Mouse (Mus musculus): Measurements from ENCODE around the gene Dock2. TPM values are rescaled to one million over a fixed set of nuclear protein-coding genes. Genes with fewer than 3 reads are reported as not detected.

The Dock2 gene
- total and polyA plus RNA-seq, 3 experiments = 60.9 to 101 (median 77.9) TPM

DNA sequence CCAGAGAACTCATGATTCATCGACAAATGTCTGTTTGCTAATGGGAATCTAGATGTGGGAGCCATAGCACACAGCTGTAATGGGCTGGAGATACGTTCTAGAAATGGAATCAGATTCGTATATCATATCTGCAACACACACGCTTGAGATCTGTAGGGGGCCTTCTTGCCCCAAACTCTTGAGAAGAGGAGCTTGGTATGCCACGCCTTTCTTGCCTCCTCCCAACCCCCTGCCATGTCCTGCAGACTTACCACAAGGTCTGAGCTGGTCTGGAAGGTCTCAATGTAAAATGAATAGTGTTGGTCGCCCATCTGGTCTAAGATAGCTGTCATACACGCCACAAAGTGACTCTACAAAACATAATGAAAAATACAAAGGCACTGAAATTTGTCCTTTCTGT lies 471.5 kb downstream of the Dock2 start:
- H3K4me3 ChIP-seq (ENCODE audit: control insufficient read depth in 1 of 2, insufficient read depth in 1 of 2, low read depth in 2 of 2, low read length in 2 of 2) = no peak overlapping the region
- H3K27ac ChIP-seq (ENCODE audit: control insufficient read depth, low read depth, low read length) = no peak overlapping the region
- TF ChIP-seq POLR2A (IDR thresholded peaks at IDR 0.05; ENCODE audit: control insufficient read depth in 1 of 2, insufficient read depth in 1 of 2, low read depth in 1 of 2, low read length in 2 of 2, poor library complexity in 1 of 2) = no peak
- 0 out of 4 replicates have a peak, but pooled peaks of 1 of the 2 experiments have one; percentile 19 for TF ChIP-seq EP300 (IDR thresholded peaks at IDR 0.05; ENCODE audit: low read depth in 1 of 2, low read length in 2 of 2)
- no peak for TF ChIP-seq GABPA (IDR thresholded peaks at IDR 0.05; ENCODE audit: low read depth, low read length)
- H3K36me3 ChIP-seq (ENCODE audit: control insufficient read depth in 1 of 2, insufficient read depth in 2 of 2, low read length in 2 of 2) = peaks cover 9 to 11% of the 10 kb centered on the region in 2 experiments
- H3K4me1 ChIP-seq (ENCODE audit: control insufficient read depth in 1 of 2, insufficient read depth in 2 of 2, low read length in 2 of 2) = peaks cover 4 to 7% of the 10 kb centered on the region in 2 experiments; a peak in 3 of 4 replicates
- H3K9ac ChIP-seq (ENCODE audit: control insufficient read depth, low read depth, low read length, poor library complexity, severe bottlenecking) = no peak overlapping the region
- H3K27me3 ChIP-seq (ENCODE audit: control insufficient read depth in 1 of 2, insufficient read depth in 2 of 2, low read length in 2 of 2) = no peaks in the 10 kb centered on the region
- no peaks in the 10 kb centered on the region for H3K9me3 ChIP-seq (replicated peaks; ENCODE audit: insufficient read depth, low read length)
- H3K79me2 ChIP-seq (ENCODE audit: control insufficient read depth, insufficient read depth, low read length, poor library complexity) = no peaks in the 10 kb centered on the region
- DNase-seq (ENCODE audit: low read depth, low spot score) = peak; percentile 27

DNA sequence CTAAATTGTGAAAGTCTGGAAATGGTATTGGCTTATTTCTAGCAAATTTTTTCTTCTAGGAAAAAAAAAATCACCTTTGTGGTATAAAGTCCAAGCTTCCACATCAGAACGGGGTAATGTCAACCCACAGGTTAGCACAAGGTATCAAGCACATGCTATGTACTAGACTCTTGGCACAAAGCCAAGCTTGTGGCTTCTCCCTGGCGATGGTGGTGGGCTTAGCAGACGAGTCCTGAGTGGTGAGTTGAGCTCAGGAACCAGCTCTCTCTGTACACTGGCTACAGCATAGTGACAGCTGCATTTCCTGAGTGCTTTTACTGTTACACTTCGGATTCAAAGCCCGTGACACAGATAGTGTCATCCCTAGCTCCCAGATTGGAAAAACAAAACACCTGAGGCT lies 472.0 kb downstream of the Dock2 start:
- H3K27ac ChIP-seq (ENCODE audit: control insufficient read depth, low read depth, low read length) = no peak overlapping the region
- no peaks in the 10 kb centered on the region for H3K9me3 ChIP-seq (replicated peaks; ENCODE audit: insufficient read depth, low read length)
- peak; percentile 59 for DNase-seq (ENCODE audit: low read depth, low spot score)
- H3K79me2 ChIP-seq (ENCODE audit: control insufficient read depth, insufficient read depth, low read length, poor library complexity) = no peaks in the 10 kb centered on the region
- no peak overlapping the region for H3K4me3 ChIP-seq (ENCODE audit: control insufficient read depth in 1 of 2, insufficient read depth in 1 of 2, low read depth in 2 of 2, low read length in 2 of 2)
- TF ChIP-seq MAX (IDR thresholded peaks at IDR 0.05; ENCODE audit: low read length) = 0 out of 2 replicates have a peak, but pooled peaks have one; percentile 47
- TF ChIP-seq MYB (IDR thresholded peaks at IDR 0.05; ENCODE audit: low read depth, low read length) = no peak
- 0 out of 2 replicates have a peak, but pooled peaks have one; percentile 28 for TF ChIP-seq ZMIZ1 (IDR thresholded peaks at IDR 0.05; ENCODE audit: low read depth, low read length)
- no peaks in the 10 kb centered on the region for H3K27me3 ChIP-seq (ENCODE audit: control insufficient read depth in 1 of 2, insufficient read depth in 2 of 2, low read length in 2 of 2)
- H3K36me3 ChIP-seq (ENCODE audit: control insufficient read depth in 1 of 2, insufficient read depth in 2 of 2, low read length in 2 of 2) = peaks cover 9 to 13% of the 10 kb centered on the region in 2 experiments
- peaks cover 4 to 7% of the 10 kb centered on the region in 2 experiments; a peak in 3 of 4 replicates for H3K4me1 ChIP-seq (ENCODE audit: control insufficient read depth in 1 of 2, insufficient read depth in 2 of 2, low read length in 2 of 2)
- no peak overlapping the region for H3K9ac ChIP-seq (ENCODE audit: control insufficient read depth, low read depth, low read length, poor library complexity, severe bottlenecking)

DNA sequence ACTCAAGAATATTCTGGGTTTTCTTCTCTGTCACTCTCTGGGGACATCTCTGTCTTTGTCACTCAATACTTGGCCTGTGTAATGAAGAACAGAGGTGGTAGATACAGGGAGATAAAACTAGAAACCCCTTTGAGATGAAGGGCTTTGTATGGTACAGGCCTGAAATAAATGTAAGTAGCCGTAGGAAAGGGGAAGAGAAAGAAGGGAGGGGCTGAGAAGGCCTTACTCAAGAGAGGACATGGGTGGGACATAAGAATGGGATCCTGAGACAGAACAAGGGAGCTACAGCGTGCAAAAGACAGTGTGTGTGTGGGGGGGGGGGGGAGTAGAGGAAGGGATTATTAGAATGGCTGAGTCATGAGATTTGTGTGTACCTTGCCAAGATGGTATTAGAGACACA lies 474.3 kb downstream of the Dock2 start:
- H3K27me3 ChIP-seq (ENCODE audit: control insufficient read depth in 1 of 2, insufficient read depth in 2 of 2, low read length in 2 of 2) = no peaks in the 10 kb centered on the region
- H3K4me1 ChIP-seq (ENCODE audit: control insufficient read depth in 1 of 2, insufficient read depth in 2 of 2, low read length in 2 of 2) = peaks cover 4 to 7% of the 10 kb centered on the region in 2 experiments; a peak in 3 of 4 replicates
- no peaks in the 10 kb centered on the region for H3K9me3 ChIP-seq (replicated peaks; ENCODE audit: insufficient read depth, low read length)
- no peaks in the 10 kb centered on the region for H3K79me2 ChIP-seq (ENCODE audit: control insufficient read depth, insufficient read depth, low read length, poor library complexity)
- TF ChIP-seq MYC (IDR thresholded peaks at IDR 0.05; ENCODE audit: low read depth, low read length) (no peak), TBP (IDR thresholded peaks at IDR 0.05; ENCODE audit: low read depth, low read length) (no peak), MAZ (IDR thresholded peaks at IDR 0.05; ENCODE audit: low read depth, low read length) (no peak)
- no peak overlapping the region for H3K4me3 ChIP-seq (ENCODE audit: control insufficient read depth in 1 of 2, insufficient read depth in 1 of 2, low read depth in 2 of 2, low read length in 2 of 2)
- H3K36me3 ChIP-seq (ENCODE audit: control insufficient read depth in 1 of 2, insufficient read depth in 2 of 2, low read length in 2 of 2) = peaks cover 9 to 13% of the 10 kb centered on the region in 2 experiments
- no peak overlapping the region for H3K27ac ChIP-seq (ENCODE audit: control insufficient read depth, low read depth, low read length)
- peak; percentile 29 for DNase-seq (ENCODE audit: low read depth, low spot score)
- no peak overlapping the region for H3K9ac ChIP-seq (ENCODE audit: control insufficient read depth, low read depth, low read length, poor library complexity, severe bottlenecking)

DNA sequence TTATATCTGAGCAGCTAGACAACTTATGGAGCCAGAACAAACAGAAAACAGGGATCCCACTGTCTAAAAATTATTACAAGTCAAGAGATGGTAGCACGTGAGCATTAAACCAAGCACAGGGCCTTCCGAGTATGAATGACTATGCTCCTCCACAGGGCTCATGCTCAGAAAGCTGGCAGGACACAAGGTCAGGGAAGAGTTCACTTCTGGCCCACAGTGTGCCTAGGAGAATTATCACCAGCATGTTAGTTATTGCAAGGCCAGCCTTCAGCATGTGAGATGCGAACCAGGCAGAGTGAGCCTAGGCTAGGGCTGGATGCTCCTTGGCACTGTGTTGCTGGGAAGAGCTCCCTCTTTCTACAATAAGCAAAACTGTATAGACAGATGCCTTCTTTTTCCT lies 475.0 kb downstream of the Dock2 start:
- no peaks in the 10 kb centered on the region for H3K9me3 ChIP-seq (replicated peaks; ENCODE audit: insufficient read depth, low read length)
- no peak overlapping the region for H3K27ac ChIP-seq (ENCODE audit: control insufficient read depth, low read depth, low read length)
- no peaks in the 10 kb centered on the region for H3K27me3 ChIP-seq (ENCODE audit: control insufficient read depth in 1 of 2, insufficient read depth in 2 of 2, low read length in 2 of 2)
- H3K9ac ChIP-seq (ENCODE audit: control insufficient read depth, low read depth, low read length, poor library complexity, severe bottlenecking) = no peak overlapping the region
- H3K4me3 ChIP-seq (ENCODE audit: control insufficient read depth in 1 of 2, insufficient read depth in 1 of 2, low read depth in 2 of 2, low read length in 2 of 2) = no peak overlapping the region
- no peak for DNase-seq (ENCODE audit: low read depth, low spot score)
- H3K36me3 ChIP-seq (ENCODE audit: control insufficient read depth in 1 of 2, insufficient read depth in 2 of 2, low read length in 2 of 2) = peaks cover 9 to 15% of the 10 kb centered on the region in 2 experiments
- no peaks in the 10 kb centered on the region for H3K79me2 ChIP-seq (ENCODE audit: control insufficient read depth, insufficient read depth, low read length, poor library complexity)
- peaks cover 4 to 7% of the 10 kb centered on the region in 2 experiments; a peak in 3 of 4 replicates for H3K4me1 ChIP-seq (ENCODE audit: control insufficient read depth in 1 of 2, insufficient read depth in 2 of 2, low read length in 2 of 2)
- TF ChIP-seq USF2 (IDR thresholded peaks at IDR 0.05; ENCODE audit: borderline replicate concordance in 1 of 2, insufficient read depth in 1 of 2, low read depth in 1 of 2, low read length in 2 of 2) (no peak), JUND (IDR thresholded peaks at IDR 0.05; ENCODE audit: low read depth, low read length) (no peak), CTCF (IDR thresholded peaks at IDR 0.05 in 2 of 3, conservative IDR thresholded peaks at IDR 0.05 in 1 of 3; ENCODE audit: control insufficient read depth in 1 of 3, insufficient read depth in 1 of 3, low read depth in 2 of 3, low read length in 3 of 3, poor library complexity in 1 of 3, severe bottlenecking in 1 of 3) (no peak), ETS1 (IDR thresholded peaks at IDR 0.05; ENCODE audit: low read depth, low read length) (no peak), ELF1 (IDR thresholded peaks at IDR 0.05; ENCODE audit: low read depth, low read length) (no peak), BHLHE40 (IDR thresholded peaks at IDR 0.05; ENCODE audit: borderline replicate concordance, low read depth, low read length) (no peak), MEF2A (IDR thresholded peaks at IDR 0.05; ENCODE audit: extremely low read depth, insufficient replicate concordance, low read depth, low read length, poor library complexity, severe bottlenecking) (no peak), MAX (IDR thresholded peaks at IDR 0.05; ENCODE audit: low read length) (no peak), CHD1 (IDR thresholded peaks at IDR 0.05; ENCODE audit: low read depth, low read length) (no peak), ZNF384 (IDR thresholded peaks at IDR 0.05; ENCODE audit: low read depth, low read length) (no peak), SIN3A (IDR thresholded peaks at IDR 0.05; ENCODE audit: low read length) (no peak), RCOR1 (IDR thresholded peaks at IDR 0.05; ENCODE audit: low read depth, low read length) (no peak), CHD2 (IDR thresholded peaks at IDR 0.05; ENCODE audit: low read length) (no peak)

All from MEL (cell line).